Mouse (Mus musculus) midbrain, embryonic 12.5 days (tissue): ENCODE measurements around the gene Tex2. TPM values are rescaled to one million over a fixed set of nuclear protein-coding genes. Genes with fewer than 3 reads are reported as not detected.

Source experiments
- ATAC-seq: fragments of 200-750 bp; cut with Nextera tagmentation; 2 replicates; pipeline ENCODE4 v1.8.0; 2017; ENCODE audit warnings: low read depth, moderate TSS enrichment, moderate library complexity; ENCODE audit not compliant: low FRiP score
- H3K27ac ChIP-seq: fragments of 300-500 bp; sonication (generic); replicated peaks from 2 replicates; pipeline ENCODE4 v1.5.1; 2016; ENCODE audit warnings: mild to moderate bottlenecking
- H3K27me3 ChIP-seq: fragments of 300-500 bp; sonication (generic); 2 replicates; pipeline ENCODE4 v1.6.1; 2016; ENCODE audit warnings: mild to moderate bottlenecking
- H3K36me3 ChIP-seq: fragments of 300-500 bp; sonication (generic); 2 replicates; pipeline ENCODE4 v1.6.1; 2016
- H3K4me1 ChIP-seq: fragments of 300-500 bp; sonication (generic); 2 replicates; pipeline ENCODE4 v1.6.1; 2016
- H3K4me2 ChIP-seq: fragments of 300-500 bp; sonication (generic); replicated peaks from 2 replicates; pipeline ENCODE4 v1.6.1; 2016; ENCODE audit warnings: mild to moderate bottlenecking, moderate library complexity
- H3K4me3 ChIP-seq: fragments of 300-500 bp; sonication (generic); 2 replicates; pipeline ENCODE4 v1.5.1; 2016; ENCODE audit warnings: mild to moderate bottlenecking
- H3K9ac ChIP-seq: fragments of 300-500 bp; sonication (generic); replicated peaks from 2 replicates; pipeline ENCODE4 v1.6.1; 2016; ENCODE audit warnings: mild to moderate bottlenecking, moderate library complexity
- H3K9me3 ChIP-seq: fragments of 300-500 bp; sonication (generic); 2 replicates; pipeline ENCODE4 v1.6.1; 2016; ENCODE audit warnings: mild to moderate bottlenecking
- WGBS: fragments of 180-500 bp; shearing (Covaris S2); methylation state at CpG from one replicate; pipeline ENCODE4 v1.1.7; 2016; 5-methylcytosine and 5-hydroxymethylcytosine counted together
- polyA plus RNA-seq: library from polyadenylated mRNA; unstranded; fragments of >200 nt; fragmentation: Nextera tagmentation; extraction: Ambion mirVana; gene quantifications from 2 replicates; pipeline ENCODE4 v1.2.1, GENCODE M21; 2016

Tex2 gene
- polyA plus RNA-seq, 1 experiment from 2014 or later, result 12.1 TPM

- Histone ChIP-seq H3K9me3 (no peaks in the 10 kb centered on the region), H3K4me1 (peaks cover 9% of the 10 kb centered on the region), H3K27me3 (no peaks in the 10 kb centered on the region), H3K27ac (no peak overlapping the region), H3K4me2 (no peak overlapping the region), H3K9ac (no peak overlapping the region), H3K4me3 (no peak overlapping the region), H3K36me3 (no peaks in the 10 kb centered on the region)
- no peak for ATAC-seq
- 91% methylated on average over 4 of the region's 4 CpGs for WGBS
Measured at GRCm38 (mm10) chr11:106485611-106486010, 127.6 kb downstream of the Tex2 start.

GRCm38 (mm10) chr11:106484875-106485274, 128.3 kb downstream of the Tex2 start:
- Histone ChIP-seq H3K9me3 (no peaks in the 10 kb centered on the region), H3K27ac (no peak overlapping the region), H3K36me3 (no peaks in the 10 kb centered on the region), H3K4me2 (no peak overlapping the region), H3K27me3 (no peaks in the 10 kb centered on the region), H3K4me1 (peaks cover 9% of the 10 kb centered on the region), H3K9ac (no peak overlapping the region), H3K4me3 (no peak overlapping the region)
- ATAC-seq, result no peak
- 97% methylated on average over 4 of the region's 4 CpGs for WGBS

GRCm38 (mm10) chr11:106482867-106483266, 130.4 kb downstream of the Tex2 start:
- Histone ChIP-seq H3K27ac (no peak overlapping the region), H3K4me3 (no peak overlapping the region), H3K9ac (no peak overlapping the region), H3K9me3 (no peaks in the 10 kb centered on the region), H3K4me2 (no peak overlapping the region), H3K27me3 (no peaks in the 10 kb centered on the region), H3K36me3 (no peaks in the 10 kb centered on the region), H3K4me1 (peaks cover 9% of the 10 kb centered on the region)
- no peak for ATAC-seq
- 85% methylated on average over 8 of the region's 8 CpGs for WGBS

GRCm38 (mm10) chr11:106481651-106482050, 131.6 kb downstream of the Tex2 start:
- ATAC-seq, result no peak
- 81% methylated on average over 4 of the region's 4 CpGs for WGBS
- no peaks in the 10 kb centered on the region for H3K27me3 ChIP-seq
- H3K36me3 ChIP-seq, result no peaks in the 10 kb centered on the region
- H3K27ac ChIP-seq, result no peak overlapping the region
- H3K9ac ChIP-seq, result no peak overlapping the region
- H3K4me2 ChIP-seq, result no peak overlapping the region
- peaks cover 6% of the 10 kb centered on the region for H3K4me1 ChIP-seq
- H3K9me3 ChIP-seq, result no peaks in the 10 kb centered on the region
- H3K4me3 ChIP-seq, result no peak overlapping the region

- Histone ChIP-seq H3K36me3 (no peaks in the 10 kb centered on the region), H3K4me1 (0 out of 2 replicates have a peak, but pooled peaks cover 4% of the 10 kb centered on the region), H3K27me3 (no peaks in the 10 kb centered on the region), H3K4me3 (no peak overlapping the region), H3K9me3 (no peaks in the 10 kb centered on the region), H3K27ac (no peak overlapping the region), H3K4me2 (no peak overlapping the region), H3K9ac (no peak overlapping the region)
- WGBS, result 92% methylated on average over 3 of the region's 3 CpGs
- no peak for ATAC-seq
Measured at GRCm38 (mm10) chr11:106480530-106480885, 132.7 kb downstream of the Tex2 start.

- Histone ChIP-seq H3K4me1 (0 out of 2 replicates have a peak, but pooled peaks cover 4% of the 10 kb centered on the region), H3K27ac (no peak overlapping the region), H3K9me3 (no peaks in the 10 kb centered on the region), H3K36me3 (no peaks in the 10 kb centered on the region), H3K27me3 (no peaks in the 10 kb centered on the region), H3K4me2 (no peak overlapping the region), H3K9ac (no peak overlapping the region), H3K4me3 (no peak overlapping the region)
- ATAC-seq, result no peak
- WGBS, result 89% methylated on average over 9 of the region's 9 CpGs
Measured at GRCm38 (mm10) chr11:106479619-106480529, 133.3 kb downstream of the Tex2 start.

- Histone ChIP-seq H3K9ac (no peak overlapping the region), H3K9me3 (0 out of 2 replicates have a peak, but pooled peaks cover 3% of the 10 kb centered on the region), H3K4me1 (0 out of 2 replicates have a peak, but pooled peaks cover 4% of the 10 kb centered on the region), H3K4me2 (no peak overlapping the region), H3K27ac (no peak overlapping the region), H3K27me3 (no peaks in the 10 kb centered on the region), H3K4me3 (no peak overlapping the region), H3K36me3 (no peaks in the 10 kb centered on the region)
- WGBS, result 28% methylated on average over 1 of the region's 1 CpGs
- ATAC-seq, result no peak
Measured at GRCm38 (mm10) chr11:106478745-106479144, 134.5 kb downstream of the Tex2 start.

GRCm38 (mm10) chr11:106477505-106478160, 135.6 kb downstream of the Tex2 start:
- 90% methylated on average over 4 of the region's 4 CpGs for WGBS
- Histone ChIP-seq H3K4me2 (no peak overlapping the region), H3K9ac (no peak overlapping the region), H3K4me3 (no peak overlapping the region), H3K27me3 (no peaks in the 10 kb centered on the region), H3K36me3 (no peaks in the 10 kb centered on the region), H3K4me1 (0 out of 2 replicates have a peak, but pooled peaks cover 4% of the 10 kb centered on the region), H3K27ac (no peak overlapping the region), H3K9me3 (0 out of 2 replicates have a peak, but pooled peaks cover 3% of the 10 kb centered on the region)
- ATAC-seq, result no peak

GRCm38 (mm10) chr11:106475309-106475708, 137.9 kb downstream of the Tex2 start:
- Histone ChIP-seq H3K27me3 (no peaks in the 10 kb centered on the region), H3K4me2 (no peak overlapping the region), H3K9me3 (0 out of 2 replicates have a peak, but pooled peaks cover 3% of the 10 kb centered on the region), H3K4me3 (no peak overlapping the region), H3K36me3 (no peaks in the 10 kb centered on the region), H3K9ac (no peak overlapping the region), H3K4me1 (0 out of 2 replicates have a peak, but pooled peaks cover 4% of the 10 kb centered on the region), H3K27ac (no peak overlapping the region)
- 94% methylated on average over 1 of the region's 1 CpGs for WGBS
- no peak for ATAC-seq

- 0 out of 2 replicates have a peak, but pooled peaks cover 3% of the 10 kb centered on the region for H3K9me3 ChIP-seq
- H3K9ac ChIP-seq, result no peak overlapping the region
- H3K27ac ChIP-seq, result no peak overlapping the region
- WGBS, result 90% methylated on average over 1 of the region's 1 CpGs
- no peak overlapping the region for H3K4me3 ChIP-seq
- H3K4me2 ChIP-seq, result no peak overlapping the region
- ATAC-seq, result no peak
- no peaks in the 10 kb centered on the region for H3K27me3 ChIP-seq
- no peaks in the 10 kb centered on the region for H3K36me3 ChIP-seq
- H3K4me1 ChIP-seq, result no peaks in the 10 kb centered on the region
Measured at GRCm38 (mm10) chr11:106471629-106472028, 141.6 kb downstream of the Tex2 start.

GRCm38 (mm10) chr11:106468509-106468908, 144.7 kb downstream of the Tex2 start:
- no peak for ATAC-seq
- Histone ChIP-seq H3K27me3 (no peaks in the 10 kb centered on the region), H3K4me1 (no peaks in the 10 kb centered on the region), H3K9me3 (no peaks in the 10 kb centered on the region), H3K4me3 (no peak overlapping the region), H3K4me2 (no peak overlapping the region), H3K27ac (no peak overlapping the region), H3K36me3 (no peaks in the 10 kb centered on the region), H3K9ac (no peak overlapping the region)
- 96% methylated on average over 1 of the region's 1 CpGs for WGBS

- no peak overlapping the region for H3K9ac ChIP-seq
- no peaks in the 10 kb centered on the region for H3K27me3 ChIP-seq
- WGBS, result 91% methylated on average over 4 of the region's 4 CpGs
- no peaks in the 10 kb centered on the region for H3K4me1 ChIP-seq
- no peak overlapping the region for H3K27ac ChIP-seq
- H3K4me3 ChIP-seq, result no peak overlapping the region
- no peaks in the 10 kb centered on the region for H3K36me3 ChIP-seq
- no peak for ATAC-seq
- H3K9me3 ChIP-seq, result no peaks in the 10 kb centered on the region
- no peak overlapping the region for H3K4me2 ChIP-seq
Measured at GRCm38 (mm10) chr11:106465932-106466331, 147.3 kb downstream of the Tex2 start.
